Mouse (Mus musculus): ENCODE data around the gene Prl2b1. TPM values are rescaled to one million over a fixed set of nuclear protein-coding genes. Genes with fewer than 3 reads are reported as not detected.

The Prl2b1 gene
- polyA plus RNA-seq, 1 experiment from 2014 or later, result not detected

Other genes with a start within 250 kb of the Prl2b1 start
- not detected in 2 replicates for gene Prl3d3, start 234.1 kb downstream of the Prl2b1 start, polyA plus RNA-seq (2015; fragmentation: Nextera tagmentation; extraction: Ambion mirVana)
- not detected in 2 replicates for gene Prl3c1, start 194.2 kb downstream of the Prl2b1 start, polyA plus RNA-seq (2015; fragmentation: Nextera tagmentation; extraction: Ambion mirVana)
- not detected in 2 replicates for gene Prl3b1, start 149.0 kb downstream of the Prl2b1 start, polyA plus RNA-seq (2015; fragmentation: Nextera tagmentation; extraction: Ambion mirVana)
- not detected in 2 replicates for gene Prl3a1, start 131.4 kb downstream of the Prl2b1 start, polyA plus RNA-seq (2015; fragmentation: Nextera tagmentation; extraction: Ambion mirVana)
- gene Prl6a1, start 78.2 kb downstream of the Prl2b1 start, polyA plus RNA-seq (2015; fragmentation: Nextera tagmentation; extraction: Ambion mirVana), result not detected in 2 replicates
- gene Prl8a2, start 45.2 kb downstream of the Prl2b1 start, polyA plus RNA-seq (2015; fragmentation: Nextera tagmentation; extraction: Ambion mirVana), result not detected in 2 replicates
- gene Prl8a6, start 47.8 kb upstream of the Prl2b1 start, polyA plus RNA-seq (2015; fragmentation: Nextera tagmentation; extraction: Ambion mirVana), result not detected in 2 replicates
- not detected in 2 replicates for gene Prl8a8, start 122.4 kb upstream of the Prl2b1 start, polyA plus RNA-seq (2015; fragmentation: Nextera tagmentation; extraction: Ambion mirVana)
- not detected in 2 replicates for gene Prl8a9, start 173.8 kb upstream of the Prl2b1 start, polyA plus RNA-seq (2015; fragmentation: Nextera tagmentation; extraction: Ambion mirVana)
- not detected in 2 replicates for gene Prl8a1, start 191.3 kb upstream of the Prl2b1 start, polyA plus RNA-seq (2015; fragmentation: Nextera tagmentation; extraction: Ambion mirVana)
- not detected in 2 replicates for gene Prl7b1, start 219.7 kb upstream of the Prl2b1 start, polyA plus RNA-seq (2015; fragmentation: Nextera tagmentation; extraction: Ambion mirVana)

Measured in midbrain, embryonic 16.5 days (tissue).